Mouse (Mus musculus) limb, embryonic 13.5 days (tissue): ENCODE data around the gene Selenoo. TPM values are rescaled to one million over a fixed set of nuclear protein-coding genes. Genes with fewer than 3 reads are reported as not detected.

ENCODE experiments used
- ATAC-seq: fragments of 200-750 bp; cut with Nextera tagmentation; 2 replicates; pipeline ENCODE4 v1.8.0; 2017; ENCODE audit warnings: low read depth, moderate number of reproducible peaks, moderate TSS enrichment; ENCODE audit not compliant: low FRiP score
- H3K27ac ChIP-seq: fragments of 300-500 bp; sonication (generic); 2 replicates; pipeline ENCODE4 v1.5.1; 2015; ENCODE audit warnings: inconsistent platforms, mild to moderate bottlenecking, moderate library complexity
- H3K27me3 ChIP-seq: fragments of 300-500 bp; sonication (generic); 2 replicates; pipeline ENCODE4 v1.6.1; 2015; ENCODE audit warnings: mild to moderate bottlenecking, inconsistent platforms
- H3K36me3 ChIP-seq: fragments of 300-500 bp; sonication (generic); 2 replicates; pipeline ENCODE4 v1.6.1; 2015; ENCODE audit warnings: inconsistent platforms, mild to moderate bottlenecking, moderate library complexity
- H3K4me1 ChIP-seq: fragments of 300-500 bp; sonication (generic); 2 replicates; pipeline ENCODE4 v1.6.1; 2015; ENCODE audit warnings: inconsistent platforms
- H3K4me2 ChIP-seq: fragments of 300-500 bp; sonication (generic); replicated peaks from 2 replicates; pipeline ENCODE4 v1.6.1; 2015; ENCODE audit warnings: inconsistent platforms, mild to moderate bottlenecking, moderate library complexity
- H3K4me3 ChIP-seq: fragments of 300-500 bp; sonication (generic); 2 replicates; pipeline ENCODE4 v1.5.1; 2015; ENCODE audit warnings: moderate library complexity, mild to moderate bottlenecking, inconsistent platforms
- H3K9ac ChIP-seq: fragments of 300-500 bp; sonication (generic); 2 replicates; pipeline ENCODE4 v1.6.1; 2015; ENCODE audit warnings: mild to moderate bottlenecking, inconsistent platforms
- H3K9me3 ChIP-seq: fragments of 300-500 bp; sonication (generic); 2 replicates; pipeline ENCODE4 v1.6.1; 2016; ENCODE audit warnings: inconsistent platforms
- WGBS: fragments of 180-500 bp; shearing (Covaris S2); methylation state at CpG from one replicate; pipeline ENCODE4 v1.1.7; 2015; 5-methylcytosine and 5-hydroxymethylcytosine counted together
- polyA plus RNA-seq: library from polyadenylated mRNA; unstranded; fragments of >200 nt; fragmentation: Nextera tagmentation; extraction: Ambion mirVana; gene quantifications from 2 replicates; pipeline ENCODE4 v1.2.1, GENCODE M21; 2015

Selenoo gene
- polyA plus RNA-seq, 1 experiment from 2014 or later: 19.0 TPM

DNA sequence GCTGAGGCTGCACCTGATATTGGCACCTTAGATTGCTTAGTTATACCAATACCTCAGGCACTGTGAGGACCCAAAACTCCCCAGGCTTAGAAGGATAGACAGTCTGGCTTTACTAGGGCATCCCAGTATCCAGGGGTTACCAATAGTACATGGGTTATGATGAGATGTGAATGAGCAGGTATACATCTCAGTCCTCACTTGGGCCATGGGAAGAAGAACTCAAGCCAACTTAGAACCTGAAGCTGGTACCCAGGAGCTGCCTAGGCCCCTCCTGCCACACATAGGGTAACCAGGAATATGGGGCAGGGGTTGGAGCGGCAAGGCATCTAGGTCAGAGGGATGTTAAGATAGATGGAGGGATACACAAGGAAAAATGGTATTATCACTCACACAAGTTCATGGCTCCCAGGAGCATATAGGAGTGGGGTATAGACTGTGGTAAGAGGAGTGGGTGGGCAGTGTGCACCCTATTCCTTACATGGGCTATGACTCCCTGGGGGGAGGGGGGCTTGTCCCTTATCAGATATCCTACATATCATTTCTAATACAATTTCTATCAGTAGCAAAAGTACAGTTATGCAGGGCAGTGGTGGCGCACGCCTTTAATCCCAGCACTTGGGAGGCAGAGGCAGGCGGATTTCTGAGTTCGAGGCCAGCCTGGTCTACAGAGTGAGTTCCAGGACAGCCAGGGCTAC is 47.7 kb downstream of the Selenoo start:
- Histone ChIP-seq H3K4me2 (no peak overlapping the region), H3K9me3 (no peaks in the 10 kb centered on the region), H3K9ac (no peak overlapping the region), H3K27ac (no peak overlapping the region), H3K36me3 (no peaks in the 10 kb centered on the region), H3K4me1 (peaks cover 20% of the 10 kb centered on the region), H3K27me3 (peaks cover 32% of the 10 kb centered on the region), H3K4me3 (no peak overlapping the region)
- ATAC-seq: no peak
- WGBS: 97% methylated on average over 5 of the region's 5 CpGs

DNA sequence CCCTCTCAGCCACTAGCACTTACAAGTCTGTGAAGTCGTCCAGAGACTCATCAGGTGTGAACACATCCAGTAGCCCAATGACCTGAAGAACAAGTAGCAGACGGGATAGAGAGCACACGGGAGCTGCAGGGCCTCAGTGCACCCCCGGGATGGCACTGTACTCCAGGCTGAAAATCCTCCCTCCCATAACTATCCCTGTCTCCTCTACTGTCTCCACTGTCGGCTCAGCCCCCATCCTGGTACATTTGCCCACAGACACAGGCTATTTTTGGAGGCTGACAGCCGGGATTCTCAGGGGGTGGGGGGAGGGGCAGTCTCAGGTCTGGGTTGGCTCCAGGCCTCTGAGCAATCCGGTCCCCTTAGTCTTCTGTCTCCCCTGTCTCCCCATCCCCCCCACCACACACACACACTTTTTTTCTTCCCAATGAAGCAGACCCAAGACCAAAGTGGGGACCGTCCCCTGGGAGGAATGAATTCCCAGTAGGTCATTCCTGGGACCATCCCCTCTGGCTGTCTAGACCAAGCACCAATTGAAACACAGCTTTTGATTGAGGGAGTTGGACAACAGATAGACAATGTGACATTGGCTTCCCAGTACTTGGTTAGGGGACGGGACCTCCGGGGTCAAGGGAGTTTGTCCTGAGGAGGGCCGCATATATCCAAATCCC is 48.6 kb downstream of the Selenoo start:
- Histone ChIP-seq H3K27me3 (peaks cover 39% of the 10 kb centered on the region), H3K4me3 (no peak overlapping the region), H3K9me3 (no peaks in the 10 kb centered on the region), H3K27ac (no peak overlapping the region), H3K36me3 (no peaks in the 10 kb centered on the region), H3K4me1 (peaks cover 20% of the 10 kb centered on the region), H3K9ac (no peak overlapping the region), H3K4me2 (no peak overlapping the region)
- 71% methylated on average over 11 of the region's 11 CpGs for WGBS
- ATAC-seq: no peak

DNA sequence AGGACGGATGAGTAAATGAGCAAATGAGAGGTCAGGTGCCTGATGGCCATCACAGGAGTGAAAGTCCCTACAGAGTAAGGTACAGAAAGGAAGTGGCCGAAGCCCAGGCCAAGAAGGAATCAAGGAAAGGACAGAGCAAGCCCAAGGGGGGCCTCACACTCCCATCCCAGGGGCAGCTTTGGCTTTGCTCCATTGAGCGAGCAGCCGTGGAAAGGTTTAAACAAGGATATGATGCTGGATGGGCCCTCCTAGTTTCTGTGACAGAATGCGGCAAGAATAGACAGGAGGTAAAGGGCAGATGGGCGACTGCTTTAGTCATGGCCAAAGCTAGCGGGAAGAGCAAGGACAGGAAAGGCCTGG is 49.1 kb downstream of the Selenoo start:
- Histone ChIP-seq H3K27me3 (peaks cover 44% of the 10 kb centered on the region), H3K9ac (no peak overlapping the region), H3K4me1 (peaks cover 20% of the 10 kb centered on the region), H3K4me2 (no peak overlapping the region), H3K36me3 (no peaks in the 10 kb centered on the region), H3K27ac (no peak overlapping the region), H3K4me3 (no peak overlapping the region), H3K9me3 (no peaks in the 10 kb centered on the region)
- 91% methylated on average over 7 of the region's 7 CpGs for WGBS
- no peak for ATAC-seq

DNA sequence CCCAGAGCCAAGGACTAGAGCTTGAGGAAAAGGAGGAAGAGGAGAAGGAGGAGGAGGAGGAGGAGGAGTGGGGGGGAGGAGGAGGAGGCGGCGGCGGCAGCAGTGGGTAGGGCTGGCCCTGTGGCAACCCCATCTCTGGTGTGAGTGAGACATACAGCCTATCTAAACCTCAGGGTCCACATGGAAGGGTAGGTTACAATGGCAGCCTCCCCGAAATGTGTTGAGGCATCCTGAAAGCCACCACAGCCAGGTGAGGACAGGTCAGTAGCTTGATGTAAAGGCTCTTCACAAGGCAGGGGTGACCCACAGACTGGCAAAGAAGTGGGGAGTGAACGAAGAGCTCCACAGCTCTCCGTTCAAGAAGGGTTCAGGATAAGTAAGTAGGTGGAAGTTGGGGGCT is 49.6 kb downstream of the Selenoo start:
- Histone ChIP-seq H3K9ac (no peak overlapping the region), H3K36me3 (no peaks in the 10 kb centered on the region)
- 94% methylated on average over 6 of the region's 6 CpGs for WGBS

DNA sequence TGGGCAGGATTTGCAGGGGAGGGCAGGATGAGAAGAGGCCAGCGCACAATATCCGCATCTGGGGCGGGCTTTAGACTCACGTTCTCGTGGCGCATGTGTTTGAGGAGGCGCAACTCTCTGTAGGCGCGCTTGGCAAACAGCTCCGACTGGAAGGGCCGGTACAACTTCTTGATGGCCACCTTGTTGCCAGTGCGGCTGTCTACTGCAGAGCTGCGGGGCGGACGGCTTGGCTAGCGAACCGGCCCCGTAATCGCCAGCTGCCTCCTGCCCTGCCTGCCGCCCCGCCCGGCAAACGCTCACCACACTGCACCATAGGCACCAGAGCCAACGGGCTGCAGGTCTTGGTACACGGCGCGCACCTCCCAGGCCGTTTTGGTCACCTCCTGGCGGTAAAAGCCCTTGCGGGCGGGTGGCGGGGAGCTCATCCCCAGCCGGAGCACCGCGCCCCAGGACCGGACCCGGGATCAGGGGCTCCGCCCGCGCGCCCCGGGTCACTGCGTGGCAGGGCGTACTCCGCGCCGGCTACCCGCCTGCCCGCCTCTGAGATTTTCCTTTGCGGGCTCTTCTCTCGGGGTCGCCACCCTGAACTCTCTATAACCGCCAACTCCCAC is 51.3 kb downstream of the Selenoo start:
- under 1% methylated on average over 53 of the region's 53 CpGs for WGBS

More for the DNA sequence above, 49.6 kb downstream of the Selenoo start:
- no peak overlapping the region for H3K27ac ChIP-seq
- H3K27me3 ChIP-seq: peaks cover 47% of the 10 kb centered on the region
- no peak overlapping the region for H3K4me2 ChIP-seq
- ATAC-seq: no peak
- H3K4me3 ChIP-seq: no peak overlapping the region
- H3K9me3 ChIP-seq: no peaks in the 10 kb centered on the region
- peaks cover 20% of the 10 kb centered on the region for H3K4me1 ChIP-seq

DNA sequence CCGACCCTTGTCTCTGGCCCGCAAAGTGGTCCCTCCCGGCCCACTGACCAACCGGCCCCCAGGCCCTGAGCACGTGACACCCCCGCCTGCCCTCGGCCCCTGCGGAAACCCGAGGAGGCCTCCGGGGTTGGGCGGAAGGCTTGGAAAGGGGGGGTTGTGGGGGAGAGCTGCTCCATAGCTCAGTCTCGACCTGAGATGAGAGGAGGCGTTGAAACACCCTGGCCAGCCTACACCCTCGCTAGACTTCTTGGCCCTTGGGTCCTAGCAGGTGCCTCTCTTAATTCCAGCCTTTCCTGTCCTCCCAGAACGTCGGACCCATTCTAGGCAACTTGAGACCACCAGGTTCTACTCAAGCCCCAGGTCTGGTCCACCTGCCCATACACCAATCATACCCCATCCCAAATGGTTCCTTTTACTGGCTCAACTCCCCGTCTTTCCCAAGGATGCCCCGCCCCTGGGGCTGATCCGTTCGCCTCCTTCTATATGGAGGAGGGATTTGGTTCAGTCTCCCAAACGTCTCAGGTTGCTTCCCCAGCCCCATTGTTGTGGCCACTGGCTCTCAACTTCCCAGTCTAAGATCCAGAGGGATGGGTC is 51.9 kb downstream of the Selenoo start, which contains the start of gene Mapk12:
Gene Mapk12, minus strand, starts transcription at position 45 of the 594 bp plus-strand sequence.
- WGBS: 0% methylated on average over 21 of the region's 21 CpGs
- ATAC-seq: peak; percentile 48
- H3K4me1 ChIP-seq: peaks cover 20% of the 10 kb centered on the region
- H3K4me2 ChIP-seq: peak within 1 kb of the TSS; percentile 96
- H3K27ac ChIP-seq: no peak within 1 kb of the TSS
- H3K9me3 ChIP-seq: no peaks in the 10 kb centered on the region
- H3K4me3 ChIP-seq: peak within 1 kb of the TSS; percentile 54
- H3K27me3 ChIP-seq: peaks cover 53% of the 10 kb centered on the region
- peak within 1 kb of the TSS; percentile 69 for H3K9ac ChIP-seq
- no peaks in the 10 kb centered on the region for H3K36me3 ChIP-seq

More for the DNA sequence above, 51.3 kb downstream of the Selenoo start:
- H3K4me2 ChIP-seq: peak overlapping the region; percentile 96
- H3K9ac ChIP-seq: peak overlapping the region; percentile 69
- H3K4me1 ChIP-seq: peaks cover 20% of the 10 kb centered on the region
- peaks cover 48% of the 10 kb centered on the region for H3K27me3 ChIP-seq
- ATAC-seq: peak; percentile 21; the same call in 1 of the 2 replicates
- no peaks in the 10 kb centered on the region for H3K9me3 ChIP-seq
- no peak overlapping the region for H3K27ac ChIP-seq
- peak overlapping the region; percentile 54 for H3K4me3 ChIP-seq
- H3K36me3 ChIP-seq: no peaks in the 10 kb centered on the region

DNA sequence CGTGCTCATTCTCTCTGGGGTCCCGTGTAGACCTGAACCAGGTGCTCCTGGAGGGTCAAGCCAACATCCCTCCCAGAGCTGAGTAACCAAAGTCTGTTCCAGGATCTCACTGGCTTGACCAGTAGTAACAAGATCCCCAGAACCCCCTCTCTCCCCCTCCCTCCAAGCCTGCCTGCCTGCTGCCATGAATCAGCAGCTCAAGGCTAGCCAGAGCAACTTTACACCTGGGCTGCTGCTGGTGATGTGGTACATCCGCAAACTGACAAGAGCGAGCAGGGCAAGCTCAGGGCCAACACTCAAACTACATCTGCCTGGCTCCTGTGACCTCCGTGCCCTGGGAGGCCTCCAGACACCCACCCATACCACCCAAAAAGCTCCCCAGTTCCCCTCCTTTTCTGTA is 52.6 kb downstream of the Selenoo start:
- no peaks in the 10 kb centered on the region for H3K36me3 ChIP-seq
- no peak overlapping the region for H3K4me3 ChIP-seq
- no peak overlapping the region for H3K4me2 ChIP-seq
- no peaks in the 10 kb centered on the region for H3K9me3 ChIP-seq
- H3K27ac ChIP-seq: no peak overlapping the region
- ATAC-seq: no peak; the same call in 1 of the 2 replicates
- peaks cover 59% of the 10 kb centered on the region for H3K27me3 ChIP-seq
- no peak overlapping the region for H3K9ac ChIP-seq
- H3K4me1 ChIP-seq: peaks cover 25% of the 10 kb centered on the region
- 14% methylated on average over 5 of the region's 5 CpGs for WGBS

DNA sequence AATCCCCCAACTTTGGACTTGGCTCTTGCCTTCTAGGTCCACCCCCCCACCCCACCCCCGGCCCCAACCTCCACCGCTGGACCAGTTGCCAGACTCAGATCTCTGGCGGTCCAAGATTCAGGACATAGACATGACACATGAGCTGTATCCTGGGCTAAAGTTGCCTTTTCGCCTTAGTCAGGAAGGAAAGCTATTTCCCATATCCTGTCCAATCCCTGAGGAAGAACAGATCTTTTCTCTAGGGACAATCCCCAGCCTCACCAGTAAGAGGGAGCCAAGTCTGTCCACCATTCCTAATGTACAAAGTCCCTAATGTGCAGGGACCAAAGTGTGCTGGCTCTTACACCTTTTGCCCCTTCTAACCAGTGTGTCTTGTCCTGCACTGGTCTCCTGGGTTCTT is 53.0 kb downstream of the Selenoo start:
- no peak overlapping the region for H3K4me2 ChIP-seq
- H3K9ac ChIP-seq: no peak overlapping the region
- H3K27me3 ChIP-seq: peaks cover 63% of the 10 kb centered on the region
- H3K4me1 ChIP-seq: peaks cover 30% of the 10 kb centered on the region
- 58% methylated on average over 4 of the region's 4 CpGs for WGBS
- no peak overlapping the region for H3K4me3 ChIP-seq
- H3K9me3 ChIP-seq: no peaks in the 10 kb centered on the region
- ATAC-seq: no peak
- no peaks in the 10 kb centered on the region for H3K36me3 ChIP-seq
- H3K27ac ChIP-seq: no peak overlapping the region

DNA sequence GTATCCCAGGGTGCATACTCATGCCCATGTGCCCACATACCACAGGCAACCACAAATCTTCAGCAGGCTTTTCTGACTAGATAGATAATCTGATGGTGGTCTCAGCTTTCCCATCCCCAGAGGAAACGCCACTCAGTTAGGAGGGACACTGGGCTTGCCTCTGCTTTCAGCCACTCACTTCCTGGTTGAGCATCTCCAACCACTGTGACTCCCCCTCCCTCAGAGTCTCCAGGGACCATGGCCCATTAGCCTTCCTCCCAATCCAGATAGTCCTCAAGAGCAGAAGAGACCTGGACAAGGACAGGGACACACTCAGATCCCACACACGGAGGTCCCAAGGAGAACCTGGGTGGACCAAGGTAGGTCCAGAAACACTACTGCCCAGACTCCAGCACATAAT is 54.2 kb downstream of the Selenoo start:
- no peaks in the 10 kb centered on the region for H3K36me3 ChIP-seq
- no peak overlapping the region for H3K9ac ChIP-seq
- ATAC-seq: no peak
- 75% methylated on average over 2 of the region's 2 CpGs for WGBS
- no peak overlapping the region for H3K4me3 ChIP-seq
- H3K4me2 ChIP-seq: no peak overlapping the region
- peaks cover 38% of the 10 kb centered on the region for H3K4me1 ChIP-seq
- H3K27me3 ChIP-seq: peaks cover 74% of the 10 kb centered on the region
- H3K9me3 ChIP-seq: no peaks in the 10 kb centered on the region
- H3K27ac ChIP-seq: no peak overlapping the region

DNA sequence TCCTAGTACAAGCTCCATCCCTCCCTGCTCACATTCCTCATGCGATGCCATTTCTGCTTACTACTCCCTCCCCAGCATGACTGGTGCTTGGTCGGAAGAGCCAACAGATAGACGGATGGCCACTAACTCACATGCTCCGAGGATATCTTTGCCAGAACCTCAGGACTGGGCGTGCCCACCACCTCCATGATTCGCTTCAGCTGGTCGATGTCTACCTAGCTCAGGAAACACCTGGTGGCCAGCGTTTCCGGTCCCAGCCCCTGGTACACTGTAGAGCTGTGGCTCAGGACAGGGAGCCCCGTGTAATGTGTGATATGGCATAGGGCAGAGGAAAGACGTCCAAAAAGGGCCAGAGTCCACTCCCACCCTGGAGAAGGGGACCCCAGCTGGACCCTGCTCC is 56.1 kb downstream of the Selenoo start:
- ATAC-seq: no peak
- Histone ChIP-seq H3K9ac (no peak overlapping the region), H3K36me3 (no peaks in the 10 kb centered on the region), H3K4me2 (no peak overlapping the region), H3K4me3 (no peak overlapping the region), H3K27ac (no peak overlapping the region), H3K9me3 (no peaks in the 10 kb centered on the region), H3K4me1 (peaks cover 44% of the 10 kb centered on the region), H3K27me3 (peaks cover 72% of the 10 kb centered on the region)
- 85% methylated on average over 11 of the region's 11 CpGs for WGBS

DNA sequence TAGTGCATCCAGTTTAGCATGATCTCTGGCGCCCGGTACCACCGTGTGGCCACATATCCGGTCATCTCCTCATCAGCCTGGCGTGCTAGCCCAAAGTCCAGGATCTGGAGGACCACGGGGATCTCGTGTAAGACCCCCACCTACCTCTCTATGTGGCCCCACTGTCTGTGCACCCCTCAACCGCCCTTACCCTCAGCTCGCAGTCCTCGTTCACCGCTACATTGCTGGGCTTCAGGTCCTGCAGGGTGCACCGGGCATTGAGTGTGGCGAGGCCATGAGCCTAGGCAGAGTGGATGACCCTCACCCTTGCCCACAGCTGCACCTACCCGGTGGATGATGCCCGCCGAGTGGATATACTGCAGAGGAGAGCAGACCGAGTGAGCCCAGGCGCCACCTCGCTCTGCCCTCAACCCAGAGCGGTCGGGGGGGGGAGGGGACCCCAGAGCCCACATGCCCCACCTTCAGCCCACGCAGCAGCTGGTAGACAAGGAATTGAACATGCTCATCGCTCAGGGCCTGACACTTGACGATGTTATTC is 57.0 kb downstream of the Selenoo start:
- peaks cover 39% of the 10 kb centered on the region for H3K4me1 ChIP-seq
- no peak overlapping the region for H3K9ac ChIP-seq
- H3K27ac ChIP-seq: no peak overlapping the region

DNA sequence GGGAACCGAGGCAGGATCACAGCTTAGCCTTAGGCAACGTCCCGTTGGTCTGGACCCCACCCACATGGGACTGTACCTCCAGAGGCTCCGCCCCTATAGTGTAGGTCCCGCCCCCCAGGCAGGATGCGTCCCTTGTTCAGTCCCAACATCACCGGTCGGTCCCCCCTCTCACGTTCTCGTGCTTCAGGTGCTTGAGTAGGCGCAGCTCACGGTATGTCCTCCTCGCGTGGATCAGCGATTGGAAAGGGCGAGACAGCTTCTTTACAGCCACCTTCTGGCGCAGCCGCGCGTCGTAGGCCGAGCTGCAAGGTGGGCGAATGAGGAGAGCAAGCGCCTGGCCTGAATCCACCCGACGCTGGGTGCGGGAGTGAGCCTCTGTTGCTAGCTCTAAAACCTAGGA is 57.7 kb downstream of the Selenoo start:
- peaks cover 56% of the 10 kb centered on the region for H3K27me3 ChIP-seq
- H3K9ac ChIP-seq: 0 out of 2 replicates have a peak overlapping the region, but pooled peaks have one; percentile 50
- ATAC-seq: no peak; the same call in 1 of the 2 replicates
- H3K36me3 ChIP-seq: no peaks in the 10 kb centered on the region
- H3K27ac ChIP-seq: no peak overlapping the region
- WGBS: 1% methylated on average over 27 of the region's 27 CpGs
- peaks cover 34% of the 10 kb centered on the region for H3K4me1 ChIP-seq
- H3K4me2 ChIP-seq: peak overlapping the region; percentile 70
- H3K9me3 ChIP-seq: no peaks in the 10 kb centered on the region
- peak overlapping the region; percentile 40 for H3K4me3 ChIP-seq

More for the DNA sequence above, 57.0 kb downstream of the Selenoo start:
- Histone ChIP-seq H3K4me2 (peak overlapping the region; percentile 70), H3K9me3 (no peaks in the 10 kb centered on the region), H3K27me3 (peaks cover 63% of the 10 kb centered on the region), H3K36me3 (no peaks in the 10 kb centered on the region), H3K4me3 (peak overlapping the region; percentile 40; the same call in 1 of the 2 replicates)
- no peak for ATAC-seq
- WGBS: 72% methylated on average over 24 of the region's 24 CpGs
